Mouse (Mus musculus) limb, embryonic 14.5 days (tissue): ENCODE data around the gene Pskh1. TPM values are rescaled to one million over a fixed set of nuclear protein-coding genes. Genes with fewer than 3 reads are reported as not detected.

Source experiments
- ATAC-seq: fragments of 200-750 bp; cut with Nextera tagmentation; 2 replicates; pipeline ENCODE4 v1.8.0; 2017; ENCODE audit warnings: low read depth, moderate number of reproducible peaks, moderate TSS enrichment; ENCODE audit not compliant: low FRiP score
- DNase-seq: peaks from one replicate; pipeline ENCODE4 v3.0.0-alpha.2; 2015; ENCODE audit warnings: low spot score
- H3K27ac ChIP-seq: fragments of 300-500 bp; sonication (generic); replicated peaks from 2 replicates; pipeline ENCODE4 v1.5.1; 2014; ENCODE audit warnings: low read depth, mild to moderate bottlenecking, low read length, moderate library complexity, mixed read lengths
- H3K27me3 ChIP-seq: fragments of 300-500 bp; sonication (generic); 2 replicates; pipeline ENCODE4 v1.6.1; 2014; ENCODE audit warnings: low read length, mixed read lengths; ENCODE audit not compliant: control insufficient read depth, insufficient read depth
- H3K36me3 ChIP-seq: fragments of 300-500 bp; sonication (generic); 2 replicates; pipeline ENCODE4 v1.6.1; 2014; ENCODE audit warnings: mild to moderate bottlenecking, low read length, moderate library complexity, mixed read lengths; ENCODE audit not compliant: control insufficient read depth, insufficient read depth
- H3K4me1 ChIP-seq: fragments of 300-500 bp; sonication (generic); 2 replicates; pipeline ENCODE4 v1.6.1; 2014; ENCODE audit warnings: antibody characterized with exemption, low read length, mixed read lengths; ENCODE audit not compliant: control insufficient read depth, insufficient read depth
- H3K4me2 ChIP-seq: fragments of 300-500 bp; sonication (generic); replicated peaks from 2 replicates; pipeline ENCODE4 v1.6.1; 2014; ENCODE audit warnings: low read depth, mild to moderate bottlenecking, low read length, moderate library complexity; ENCODE audit not compliant: severe bottlenecking
- H3K4me3 ChIP-seq: fragments of 300-500 bp; sonication (generic); replicated peaks from 2 replicates; pipeline ENCODE4 v1.5.1; 2014; ENCODE audit warnings: low read length
- H3K9ac ChIP-seq: fragments of 300-500 bp; sonication (generic); 2 replicates; pipeline ENCODE4 v1.6.1; 2014; ENCODE audit warnings: mild to moderate bottlenecking, low read depth, low read length, moderate library complexity; ENCODE audit not compliant: severe bottlenecking
- H3K9me3 ChIP-seq: fragments of 300-500 bp; sonication (generic); 2 replicates; pipeline ENCODE4 v1.6.1; 2016; ENCODE audit warnings: low read length; ENCODE audit not compliant: control insufficient read depth
- POLR2A ChIP-seq: fragments of 200-500 bp; IDR thresholded peaks from 2 replicates; pipeline ENCODE4 v1.8.0; 2012; ENCODE audit warnings: inconsistent platforms, mild to moderate bottlenecking, moderate library complexity, borderline replicate concordance; ENCODE audit not compliant: insufficient read depth, insufficient read length; ENCODE audit errors: extremely low read depth
- WGBS: fragments of 180-500 bp; shearing (Covaris S2); extraction: QIAGEN DNeasy Blood & Tissue Kit; methylation state at CpG from one replicate; pipeline ENCODE4 v1.1.7; 2014; 5-methylcytosine and 5-hydroxymethylcytosine counted together
- polyA plus RNA-seq, 2 experiments: library from polyadenylated mRNA; depleted of rRNA in 1 of 2; stranded (reverse) in 1 of 2; unstranded in 1 of 2; fragments of >200 nt; fragmentation: Nextera tagmentation in 1 of 2; extraction: Ambion mirVana in 1 of 2; gene quantifications; 2 replicates each; pipeline versions ENCODE4 v1.2.1 to v1.2.3; 2012 to 2014

The Pskh1 gene
- polyA plus RNA-seq, 2 experiments, result 33.1 to 57.2 TPM

GRCm38 (mm10) chr8:105943321-105943739 lies 43.1 kb downstream of the Pskh1 start, which contains the start of gene Lcat:
Lcat (minus strand) TSS chr8:105943382.
- peaks cover 85% of the 10 kb centered on the region for H3K36me3 ChIP-seq
- H3K4me1 ChIP-seq, result peaks cover 4% of the 10 kb centered on the region; the same call in 1 of the 2 replicates
- TF ChIP-seq POLR2A, result no peak
- no peak within 1 kb of the TSS for H3K27ac ChIP-seq
- H3K4me2 ChIP-seq, result no peak within 1 kb of the TSS
- DNase-seq (no peak), ATAC-seq (no peak)
- no peaks in the 10 kb centered on the region for H3K9me3 ChIP-seq
- WGBS, result 97% methylated on average over 6 of the region's 8 CpGs
- no peaks in the 10 kb centered on the region for H3K27me3 ChIP-seq
- H3K4me3 ChIP-seq, result no peak within 1 kb of the TSS
- H3K9ac ChIP-seq, result no peak within 1 kb of the TSS

- Histone ChIP-seq H3K4me2 (no peak overlapping the region), H3K9ac (no peak overlapping the region), H3K4me3 (no peak overlapping the region), H3K4me1 (peaks cover 14% of the 10 kb centered on the region), H3K9me3 (no peaks in the 10 kb centered on the region), H3K27me3 (no peaks in the 10 kb centered on the region), H3K36me3 (peaks cover 97% of the 10 kb centered on the region), H3K27ac (no peak overlapping the region)
- TF ChIP-seq POLR2A, result no peak
- DNase-seq, result peak; percentile 61
- WGBS, result 72% methylated on average over 10 of the region's 10 CpGs
- ATAC-seq, result no peak
These were observed 49.1 kb downstream of the Pskh1 start for GRCm38 (mm10) chr8:105949350-105949749.

GRCm38 (mm10) chr8:105951057-105951659 lies 50.9 kb downstream of the Pskh1 start:
- peak; percentile 67 for DNase-seq
- no peak overlapping the region for H3K9ac ChIP-seq
- H3K9me3 ChIP-seq, result no peaks in the 10 kb centered on the region
- 29% methylated on average over 7 of the region's 7 CpGs for WGBS
- no peaks in the 10 kb centered on the region for H3K27me3 ChIP-seq
- peaks cover 14% of the 10 kb centered on the region for H3K4me1 ChIP-seq
- no peak for TF ChIP-seq POLR2A
- ATAC-seq, result peak; percentile 70
- peaks cover 95% of the 10 kb centered on the region for H3K36me3 ChIP-seq
- peak overlapping the region; percentile 18; the same call in 1 of the 2 replicates for H3K4me2 ChIP-seq
- peak overlapping the region; percentile 72 for H3K27ac ChIP-seq
- H3K4me3 ChIP-seq, result no peak overlapping the region

- Histone ChIP-seq H3K27me3 (no peaks in the 10 kb centered on the region), H3K9ac (no peak overlapping the region), H3K4me1 (no peaks in the 10 kb centered on the region), H3K36me3 (peaks cover 79% of the 10 kb centered on the region), H3K9me3 (no peaks in the 10 kb centered on the region), H3K27ac (no peak overlapping the region), H3K4me2 (no peak overlapping the region), H3K4me3 (no peak overlapping the region)
- DNase-seq (no peak), ATAC-seq (no peak)
- WGBS, result 90% methylated on average over 4 of the region's 4 CpGs
- TF ChIP-seq POLR2A, result no peak
These were observed 56.3 kb downstream of the Pskh1 start for GRCm38 (mm10) chr8:105956556-105956955.

- no peak overlapping the region for H3K4me2 ChIP-seq
- peaks cover 74% of the 10 kb centered on the region for H3K36me3 ChIP-seq
- H3K4me1 ChIP-seq, result no peaks in the 10 kb centered on the region
- no peak for TF ChIP-seq POLR2A
- H3K27me3 ChIP-seq, result no peaks in the 10 kb centered on the region
- H3K9ac ChIP-seq, result no peak overlapping the region
- DNase-seq, result no peak
- H3K9me3 ChIP-seq, result no peaks in the 10 kb centered on the region
- 72% methylated on average over 4 of the region's 4 CpGs for WGBS
- no peak overlapping the region for H3K4me3 ChIP-seq
- no peak overlapping the region for H3K27ac ChIP-seq
- ATAC-seq, result no peak
These were observed 57.6 kb downstream of the Pskh1 start for GRCm38 (mm10) chr8:105957813-105958212.

- peaks cover 6% of the 10 kb centered on the region for H3K4me1 ChIP-seq
- H3K4me2 ChIP-seq, result no peak overlapping the region
- WGBS, result 66% methylated on average over 7 of the region's 7 CpGs
- no peaks in the 10 kb centered on the region for H3K9me3 ChIP-seq
- peaks cover 61% of the 10 kb centered on the region for H3K36me3 ChIP-seq
- no peaks in the 10 kb centered on the region for H3K27me3 ChIP-seq
- no peak overlapping the region for H3K9ac ChIP-seq
- TF ChIP-seq POLR2A, result no peak
- no peak overlapping the region for H3K4me3 ChIP-seq
- ATAC-seq, result no peak
- H3K27ac ChIP-seq, result no peak overlapping the region
- DNase-seq, result no peak
These were observed 59.1 kb downstream of the Pskh1 start for GRCm38 (mm10) chr8:105959350-105959749.
